Mouse (Mus musculus) ES-E14 (cell line): ENCODE data around the gene Jam3.

Source experiments
- MAFK ChIP-seq: IDR thresholded peaks from 2 replicates; pipeline ENCODE4 v1.6.1; 2014; ENCODE audit warnings: mild to moderate bottlenecking, low read depth, low read length, inconsistent platforms; ENCODE audit not compliant: insufficient read depth
- ZC3H11A ChIP-seq: IDR thresholded peaks from 2 replicates; pipeline ENCODE4 v1.6.1; 2012; ENCODE audit warnings: low read depth, mild to moderate bottlenecking, inconsistent platforms, low read length, borderline replicate concordance

- TF ChIP-seq ZC3H11A = no peak
- TF ChIP-seq MAFK = no peak
These were observed 26.9 kb upstream of the Jam3 start for GRCm38 (mm10) chr9:27182087-27182486.
